Mouse (Mus musculus) CH12.LX (cell line): ENCODE measurements around the gene Anapc7. TPM values are rescaled to one million over a fixed set of nuclear protein-coding genes. Genes with fewer than 3 reads are reported as not detected.

Experiments
- DNase-seq: peaks from one replicate; pipeline ENCODE4 v3.0.0-alpha.2; 2013; ENCODE audit errors: extremely low read depth
- H3K27ac ChIP-seq: 2 replicates; pipeline ENCODE4 v1.5.1; 2012; ENCODE audit warnings: low read depth, mild to moderate bottlenecking, control low read depth, moderate library complexity; ENCODE audit not compliant: insufficient read depth
- H3K27me3 ChIP-seq: replicated peaks from 2 replicates; pipeline ENCODE3; 2012; ENCODE audit warnings: inconsistent platforms
- H3K36me3 ChIP-seq, 2 experiments: replicated peaks in 1 of 2; 2 replicates each; pipeline versions ENCODE3 to v1.6.1; 2012; ENCODE audit warnings: inconsistent platforms in 1 of 2, low read length in 1 of 2, mild to moderate bottlenecking in 1 of 2, mixed read lengths in 1 of 2, moderate library complexity in 1 of 2; ENCODE audit not compliant: control insufficient read depth in 1 of 2, insufficient read depth in 1 of 2
- H3K4me1 ChIP-seq, 2 experiments: 2 replicates each; pipeline ENCODE4 v1.6.1; 2012; ENCODE audit warnings: inconsistent platforms in 1 of 2, moderate library complexity in 1 of 2; ENCODE audit not compliant: insufficient read depth in 2 of 2, control insufficient read depth in 1 of 2
- H3K4me2 ChIP-seq: 2 replicates; pipeline ENCODE4 v1.6.1; 2012; ENCODE audit warnings: low read depth, mild to moderate bottlenecking, control low read depth; ENCODE audit not compliant: poor library complexity, insufficient read depth, severe bottlenecking
- H3K4me3 ChIP-seq, 3 experiments: fragments of 150-350 bp in 1 of 3; sonication (generic) in 1 of 3; replicated peaks in 1 of 3; 2 replicates each; pipeline versions ENCODE3 to v1.5.1; 2011 to 2012; ENCODE audit warnings: low read depth in 2 of 3, low read length in 2 of 3, mild to moderate bottlenecking in 2 of 3, moderate library complexity in 2 of 3, control low read depth in 1 of 3, improper control_type of control experiment in 1 of 3, inconsistent platforms in 1 of 3, mixed read lengths in 1 of 3; ENCODE audit not compliant: poor library complexity in 1 of 3
- H3K79me2 ChIP-seq: replicated peaks from 2 replicates; pipeline ENCODE4 v1.6.1; 2012; ENCODE audit warnings: mild to moderate bottlenecking, moderate library complexity; ENCODE audit not compliant: control insufficient read depth, poor library complexity, insufficient read depth, severe bottlenecking; ENCODE audit errors: extremely low read depth
- H3K9ac ChIP-seq: 2 replicates; pipeline ENCODE4 v1.6.1; 2012; ENCODE audit warnings: low read depth, mild to moderate bottlenecking, control low read depth, moderate library complexity; ENCODE audit not compliant: insufficient read depth
- H3K9me3 ChIP-seq: replicated peaks from 2 replicates; pipeline ENCODE3; 2012; ENCODE audit warnings: low read length, inconsistent platforms, mixed read lengths
- ETS1 ChIP-seq: conservative IDR thresholded peaks from 2 replicates; pipeline ENCODE4 v1.6.1; 2012; ENCODE audit warnings: low read depth, mild to moderate bottlenecking, inconsistent platforms, low read length, improper control_type of control experiment, moderate library complexity
- GABPA ChIP-seq: IDR thresholded peaks from 2 replicates; pipeline ENCODE4 v1.6.1; 2012; ENCODE audit warnings: low read depth, low read length, improper control_type of control experiment, inconsistent platforms; ENCODE audit not compliant: insufficient replicate concordance
- HCFC1 ChIP-seq: IDR thresholded peaks from 2 replicates; pipeline ENCODE4 v1.6.1; 2012; ENCODE audit warnings: low read depth, mild to moderate bottlenecking, inconsistent platforms, low read length, improper control_type of control experiment
- MAX ChIP-seq: IDR thresholded peaks from 2 replicates; pipeline ENCODE4 v1.6.1; 2011; ENCODE audit warnings: low read length, improper control_type of control experiment
- NRF1 ChIP-seq: IDR thresholded peaks from 2 replicates; pipeline ENCODE4 v1.6.1; 2014; ENCODE audit warnings: low read depth, mild to moderate bottlenecking, inconsistent platforms, low read length, improper control_type of control experiment, moderate library complexity
- PAX5 ChIP-seq: IDR thresholded peaks from 2 replicates; pipeline ENCODE4 v1.6.1; 2012; ENCODE audit warnings: low read length, inconsistent platforms, mixed read lengths
- POLR2AphosphoS2 ChIP-seq: IDR thresholded peaks from 2 replicates; pipeline ENCODE4 v1.6.1; 2011; ENCODE audit warnings: low read depth, low read length, improper control_type of control experiment
- RAD21 ChIP-seq: IDR thresholded peaks from 2 replicates; pipeline ENCODE4 v1.6.1; 2011; ENCODE audit warnings: low read depth, mild to moderate bottlenecking, low read length, improper control_type of control experiment, moderate library complexity
- RCOR1 ChIP-seq: conservative IDR thresholded peaks from 2 replicates; pipeline ENCODE4 v1.6.1; 2012; ENCODE audit warnings: low read depth, mild to moderate bottlenecking, inconsistent platforms, low read length, improper control_type of control experiment
- TBP ChIP-seq: conservative IDR thresholded peaks from 2 replicates; pipeline ENCODE4 v1.6.1; 2011; ENCODE audit warnings: low read depth, low read length, improper control_type of control experiment
- UBTF ChIP-seq: IDR thresholded peaks from 2 replicates; pipeline ENCODE4 v1.6.1; 2012; ENCODE audit warnings: low read depth, mild to moderate bottlenecking, inconsistent platforms, low read length, improper control_type of control experiment, moderate library complexity
- USF1 ChIP-seq: IDR thresholded peaks from 2 replicates; pipeline ENCODE4 v1.6.1; 2014; ENCODE audit warnings: low read depth, mild to moderate bottlenecking, inconsistent platforms, low read length, improper control_type of control experiment
- USF2 ChIP-seq: conservative IDR thresholded peaks from 2 replicates; pipeline ENCODE4 v1.6.1; 2011; ENCODE audit warnings: low read depth, low read length, improper control_type of control experiment
- ZMIZ1 ChIP-seq: IDR thresholded peaks from 2 replicates; pipeline ENCODE4 v1.6.1; 2012; ENCODE audit warnings: low read depth, mild to moderate bottlenecking, inconsistent platforms, low read length, improper control_type of control experiment
- ZNF384 ChIP-seq: IDR thresholded peaks from 2 replicates; pipeline ENCODE4 v1.6.1; 2012; ENCODE audit warnings: low read depth, low read length, improper control_type of control experiment, inconsistent platforms
- dilution Hi-C: fragments of 300-500 bp; cut with MboI; formaldehyde crosslinking; loops from 2 replicates; pipeline ENCODE4 v1.14.3; 2020; ENCODE audit warnings: low sequenced_read_pairs; ENCODE audit not compliant: extremely low pct_unique_long_range_greater_than_20kb, extremely low pct_ligation_motif_present
- in situ Hi-C: fragments of 300-500 bp; cut with MboI; formaldehyde crosslinking; loops from 3 replicates; pipeline ENCODE4 v1.14.3; 2019; ENCODE audit warnings: low sequenced_read_pairs, low pct_ligation_motif_present, low pct_unique_long_range_greater_than_20kb, mixed read lengths
- polyA plus RNA-seq: library from polyadenylated mRNA; unstranded; fragments of >175 nt; gene quantifications from 2 replicates; pipeline ENCODE4 v1.2.1, GENCODE M21; 2012; ENCODE audit warnings: low read depth; ENCODE audit not compliant: insufficient read length
- total RNA-seq, 2 experiments: library from RNA; depleted of rRNA; stranded (reverse); fragments of 300-350 nt in 1 of 2; fragments of >200 nt in 1 of 2; gene quantifications; 2 replicates each; pipeline ENCODE4 v1.2.3; 2012 to 2014

The Anapc7 gene
- total and polyA plus RNA-seq, 3 experiments = 21.3 to 43.3 (median 39.4) TPM

DNA sequence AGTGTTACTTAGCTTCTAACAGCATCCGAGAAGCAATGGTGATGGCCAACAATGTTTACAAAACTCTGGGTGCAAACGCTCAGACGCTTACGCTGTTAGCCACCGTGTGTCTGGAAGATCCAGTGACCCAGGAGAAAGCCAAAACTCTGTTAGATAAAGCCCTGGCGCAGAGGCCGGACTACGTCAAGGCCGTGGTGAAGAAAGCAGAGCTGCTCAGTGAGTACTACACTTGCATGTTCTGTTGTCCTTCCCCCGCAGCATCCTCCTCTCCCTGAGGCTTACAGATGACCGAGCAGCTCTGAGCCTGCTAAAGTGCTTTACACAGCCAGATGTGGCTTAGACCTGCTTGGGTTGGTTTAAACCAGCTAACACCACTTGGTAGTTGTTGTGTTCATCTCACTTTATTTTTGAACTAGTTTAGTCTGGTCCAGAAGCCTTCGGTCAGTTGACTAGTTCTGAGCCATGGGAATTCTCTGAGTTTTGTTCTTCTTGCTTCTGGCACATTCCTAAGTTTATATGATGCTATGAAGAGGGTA lies 18.7 kb downstream of the Anapc7 start:
- H3K9me3 ChIP-seq = no peaks in the 10 kb centered on the region
- H3K4me2 ChIP-seq = no peak overlapping the region
- H3K4me1 ChIP-seq = no peaks in the 10 kb centered on the region
- no peak overlapping the region for H3K4me3 ChIP-seq
- dilution Hi-C loops = no loop called here
- no peaks in the 10 kb centered on the region for H3K27me3 ChIP-seq
- in situ Hi-C loops = no loop called here
- H3K27ac ChIP-seq = no peak overlapping the region
- TF ChIP-seq UBTF = no peak
- no peak for TF ChIP-seq POLR2AphosphoS2
- H3K36me3 ChIP-seq = peaks cover 89 to 98% of the 10 kb centered on the region in 2 experiments
- H3K9ac ChIP-seq = no peak overlapping the region
- no peaks in the 10 kb centered on the region for H3K79me2 ChIP-seq
- DNase-seq = no peak

- H3K27me3 ChIP-seq = no peaks in the 10 kb centered on the region
- no peaks in the 10 kb centered on the region for H3K79me2 ChIP-seq
- H3K4me1 ChIP-seq = peaks cover 0 to 7% of the 10 kb centered on the region in 2 experiments; a peak in 1 of 4 replicates
- no peak overlapping the region for H3K9ac ChIP-seq
- no peaks in the 10 kb centered on the region for H3K9me3 ChIP-seq
- H3K27ac ChIP-seq = no peak overlapping the region
- DNase-seq = no peak
- dilution Hi-C loops (no loop called here), in situ Hi-C loops (no loop called here)
- TF ChIP-seq TBP (no peak), ZNF384 (no peak)
- peaks cover 62 to 91% of the 10 kb centered on the region in 2 experiments for H3K36me3 ChIP-seq
- H3K4me2 ChIP-seq = no peak overlapping the region
- no peak overlapping the region for H3K4me3 ChIP-seq
Observed at GRCm38 (mm10) chr5:122444492-122444891, 23.0 kb downstream of the Anapc7 start.

GRCm38 (mm10) chr5:122445051-122445610 lies 23.6 kb downstream of the Anapc7 start:
- dilution Hi-C loops = no loop called here
- no peaks in the 10 kb centered on the region for H3K79me2 ChIP-seq

More at GRCm38 (mm10) chr5:122445051-122445610, 23.6 kb downstream of the Anapc7 start:
- Histone ChIP-seq H3K4me2 (no peak overlapping the region), H3K27ac (no peak overlapping the region), H3K36me3 (peaks cover 56 to 91% of the 10 kb centered on the region in 2 experiments), H3K27me3 (no peaks in the 10 kb centered on the region), H3K9me3 (no peaks in the 10 kb centered on the region), H3K9ac (no peak overlapping the region), H3K4me3 (no peak overlapping the region), H3K4me1 (peaks cover 0 to 7% of the 10 kb centered on the region in 2 experiments; a peak in 1 of 4 replicates)
- in situ Hi-C loops = no loop called here
- TF ChIP-seq HCFC1 (no peak), NRF1 (no peak), USF1 (no peak), PAX5 (no peak), USF2 (no peak), ZMIZ1 (no peak), GABPA (no peak), RAD21 (no peak), RCOR1 (no peak), MAX (no peak), TBP (no peak), ETS1 (no peak)
- no peak for DNase-seq
